Mouse (Mus musculus): Measurements from ENCODE around the gene Gtf2h5.
A peak's percentile ranks its signal among the peaks of the same experiment; 100 is the strongest.

DNA sequence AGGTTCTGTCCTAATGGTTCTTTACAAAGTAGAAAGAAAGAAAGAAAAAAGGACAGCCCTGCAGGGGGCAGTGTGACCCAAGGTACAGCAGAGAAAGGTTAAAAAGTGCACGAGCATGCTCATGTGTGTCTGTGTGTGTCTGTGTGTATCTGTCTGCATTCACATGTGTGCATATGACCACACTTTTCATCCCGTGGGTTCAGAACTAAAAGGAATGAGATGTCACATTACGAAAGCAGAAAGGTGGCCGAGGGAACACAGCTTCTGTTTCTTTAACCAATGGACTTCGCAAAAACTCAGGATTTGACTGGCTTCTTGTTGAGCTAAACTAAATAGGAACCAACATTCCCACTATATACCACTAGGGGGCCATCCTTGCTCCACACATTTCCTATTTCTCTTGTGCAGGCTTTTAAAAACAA, 24.6 kb upstream of the Gtf2h5 start:
- TF ChIP-seq POLR2A (IDR thresholded peaks at IDR 0.05; ENCODE audit: borderline replicate concordance, extremely low read depth, insufficient read depth, insufficient read length, poor library complexity, severe bottlenecking), result no peak
- peak; percentile 33 for TF ChIP-seq CTCF (IDR thresholded peaks at IDR 0.05; ENCODE audit: borderline replicate concordance, extremely low read depth, insufficient read depth, insufficient read length)
